Mouse (Mus musculus): ENCODE measurements around the gene Rnf121. TPM values are rescaled to one million over a fixed set of nuclear protein-coding genes. Genes with fewer than 3 reads are reported as not detected.
A peak's percentile ranks its signal among the peaks of the same experiment; 100 is the strongest.

Rnf121 gene
- total RNA-seq (2021), result 10 to 100 TPM; 35.0 to 40.9 TPM
- long read RNA-seq, experiment 1, transcript Rnf121-202 (9 exons, 2,249 nt), result major isoform, 17 of 24 reads
- long read RNA-seq, experiment 1, partial matches to known transcripts, result 1 of 24 reads
- long read RNA-seq, experiment 1, other reads (novel, unspliced or antisense), result 5 of 24 reads
- long read RNA-seq, experiment 2, transcript Rnf121-201 (9 exons, 2,344 nt), result minor isoform, 5 of 30 reads
- long read RNA-seq, experiment 2, transcript Rnf121-202 (9 exons, 2,249 nt), result major isoform, 13 of 30 reads
- long read RNA-seq, experiment 2, partial matches to known transcripts, result 3 of 30 reads
- long read RNA-seq, experiment 2, other reads (novel, unspliced or antisense), result 9 of 30 reads

DNA sequence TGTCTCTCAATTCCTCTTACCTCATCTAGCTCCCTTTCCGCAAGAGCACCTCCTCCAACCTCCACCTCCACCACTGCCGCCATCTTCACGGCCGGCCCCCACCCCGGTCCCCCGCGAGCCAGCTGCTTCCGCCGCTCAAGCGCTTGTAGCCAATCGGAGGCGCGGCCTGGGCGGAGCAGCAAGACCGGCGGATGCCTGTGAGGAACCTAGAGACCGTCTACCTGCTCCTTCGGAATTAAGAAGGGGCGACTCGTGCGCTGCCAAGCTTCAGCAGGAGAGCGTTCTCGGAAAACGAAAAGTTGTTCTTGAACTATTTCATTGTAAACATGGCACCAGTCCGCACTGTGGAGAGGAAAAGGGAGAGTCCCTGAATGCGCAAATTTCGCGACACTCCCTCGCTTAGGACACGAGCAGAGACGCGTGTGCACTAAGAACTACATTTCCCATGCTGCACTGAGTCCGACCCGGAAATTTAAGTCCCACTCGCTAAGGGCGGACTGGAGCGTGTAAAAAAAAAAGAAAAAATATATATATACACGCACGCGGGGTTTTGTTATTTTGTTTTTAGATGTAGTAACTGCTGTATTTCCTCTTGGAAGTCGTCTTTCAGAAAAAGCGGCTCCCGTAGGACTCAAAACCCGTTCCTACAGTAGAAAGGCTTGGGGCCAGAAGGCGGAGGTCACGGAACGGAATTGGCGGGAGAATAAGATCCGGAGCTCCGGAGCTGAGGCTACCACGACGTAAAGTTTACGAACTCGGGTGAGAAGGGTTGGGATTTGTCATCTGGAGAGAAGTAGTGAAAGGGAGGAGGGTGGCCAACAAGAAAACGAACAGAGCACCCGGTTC is at the start of gene Rnf121, which contains the start of the genes Xndc1 and Xntrpc:
Rnf121 (minus strand) TSS at position 424 of the 846 bp plus-strand sequence.
Xndc1 (plus strand) TSS at position 466 of the 846 bp plus-strand sequence.
Xntrpc (plus strand) TSS at position 668 of the 846 bp plus-strand sequence.
- DNase-seq (ENCODE audit: low spot score in 2 of 2), result peak; percentile 94 to 96

DNA sequence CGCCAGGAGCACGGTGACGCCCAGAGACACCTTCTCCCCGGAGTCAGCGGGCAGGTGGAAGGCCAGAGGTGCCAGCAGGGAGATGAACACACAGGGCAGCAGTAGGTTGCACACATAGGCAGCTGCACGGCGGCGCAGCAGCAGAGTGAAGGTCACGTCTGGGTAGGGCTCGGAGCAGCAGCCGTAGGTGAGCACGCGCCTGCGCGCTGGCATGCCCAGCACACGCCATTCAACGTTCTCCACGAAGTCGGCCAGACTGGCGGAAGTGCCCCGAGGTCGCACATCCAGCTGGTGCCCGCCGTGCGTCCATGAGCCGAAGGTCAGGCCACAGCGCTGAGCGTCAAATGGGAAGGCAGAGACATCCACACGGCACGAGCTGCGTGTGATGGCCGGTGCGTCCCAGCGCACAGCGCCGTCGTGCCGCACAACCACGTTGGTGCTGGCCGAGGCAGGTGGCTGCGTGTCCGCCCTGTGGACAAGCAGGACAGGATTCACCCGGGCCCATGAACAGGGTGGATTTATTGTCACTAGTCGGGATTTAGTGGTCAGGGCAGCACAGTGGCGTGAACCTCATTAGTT is 48.0 kb upstream of the Rnf121 start:
- DNase-seq (ENCODE audit: low spot score in 2 of 2), result no peak

DNA sequence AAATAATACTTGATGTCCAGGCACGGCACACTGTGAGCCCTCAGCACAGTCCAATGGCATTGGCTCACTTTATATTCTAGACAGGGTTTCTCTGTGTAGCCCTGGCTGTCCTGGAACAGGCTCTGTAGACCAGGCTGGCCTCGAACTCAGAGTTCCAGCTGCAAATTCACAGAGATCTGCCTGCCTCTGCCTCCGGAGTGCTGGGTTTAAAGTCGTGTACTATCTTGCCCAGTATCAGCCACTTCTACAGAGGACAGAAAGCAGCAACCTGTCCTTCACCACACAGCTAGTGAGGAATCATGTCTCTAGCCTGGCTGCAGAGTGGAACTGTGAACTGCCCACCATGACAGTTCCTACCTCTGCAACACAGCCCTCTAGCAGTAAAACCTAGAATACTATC is 44.5 kb upstream of the Rnf121 start:
- no peak for DNase-seq (ENCODE audit: low spot score in 2 of 2)

DNA sequence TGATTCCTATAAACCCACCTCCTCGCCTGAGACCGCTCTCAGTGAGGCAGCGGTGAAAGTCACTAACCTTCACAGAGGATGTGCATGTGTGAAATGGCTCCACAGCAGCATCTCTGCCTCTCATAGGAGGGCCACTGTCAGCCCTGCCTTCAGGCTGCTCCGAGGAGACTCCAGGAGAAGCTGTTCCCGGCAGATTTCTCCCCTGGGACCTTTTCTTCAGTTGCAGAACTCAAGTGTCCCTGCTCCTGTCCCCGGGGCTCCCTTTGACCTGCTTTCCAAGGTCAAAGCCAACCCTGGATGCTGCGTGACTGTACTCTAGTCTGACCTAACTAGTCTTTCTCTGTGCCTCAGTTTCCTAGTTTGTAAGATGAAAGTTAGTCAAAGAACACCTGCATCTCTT is 43.9 kb upstream of the Rnf121 start, which contains the start of gene Art5:
Art5 (minus strand) TSS at position 319 of the 400 bp plus-strand sequence.
- no peak for DNase-seq (ENCODE audit: low spot score in 2 of 2)

DNA sequence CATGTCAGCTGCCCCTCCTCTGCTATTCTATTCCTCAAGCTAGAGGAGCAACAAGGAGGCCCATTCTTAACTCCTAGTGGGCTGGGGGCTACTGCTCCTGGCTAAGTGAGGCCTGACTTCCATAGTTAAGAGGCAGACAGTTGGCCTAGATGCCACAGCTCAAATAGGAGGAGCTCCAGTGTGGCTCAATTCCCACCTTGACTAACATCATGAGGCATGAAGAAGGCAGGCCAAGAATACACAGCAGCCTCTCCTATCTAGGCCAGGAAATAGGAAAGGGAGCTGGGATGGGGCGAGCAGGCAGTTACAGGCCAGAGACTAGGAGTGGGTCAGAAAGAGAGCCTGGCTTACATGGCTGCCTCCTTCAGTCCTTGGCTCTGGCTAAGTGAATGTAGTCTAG is 42.9 kb upstream of the Rnf121 start:
- DNase-seq (ENCODE audit: low spot score in 2 of 2), result no peak

DNA sequence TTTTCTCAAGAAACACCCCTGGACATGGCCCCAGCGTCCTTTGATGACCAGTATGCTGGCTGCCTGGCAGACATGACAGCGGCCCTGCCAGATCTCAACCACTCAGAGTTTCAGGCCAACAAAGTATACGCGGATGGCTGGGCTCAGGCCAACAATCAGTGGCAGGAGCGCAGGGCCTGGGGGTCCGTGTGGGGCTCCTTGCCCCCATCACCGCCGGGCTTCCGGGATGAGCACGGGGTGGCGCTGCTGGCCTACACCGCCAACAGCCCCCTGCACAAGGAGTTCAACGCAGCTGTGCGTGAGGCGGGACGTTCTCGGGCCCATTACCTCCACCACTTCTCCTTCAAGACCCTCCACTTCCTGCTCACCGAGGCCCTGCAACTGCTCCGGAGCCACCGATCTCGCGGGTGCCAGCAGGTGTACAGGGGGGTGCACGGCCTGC is 41.5 kb upstream of the Rnf121 start:
- DNase-seq (ENCODE audit: low spot score in 2 of 2), result no peak

DNA sequence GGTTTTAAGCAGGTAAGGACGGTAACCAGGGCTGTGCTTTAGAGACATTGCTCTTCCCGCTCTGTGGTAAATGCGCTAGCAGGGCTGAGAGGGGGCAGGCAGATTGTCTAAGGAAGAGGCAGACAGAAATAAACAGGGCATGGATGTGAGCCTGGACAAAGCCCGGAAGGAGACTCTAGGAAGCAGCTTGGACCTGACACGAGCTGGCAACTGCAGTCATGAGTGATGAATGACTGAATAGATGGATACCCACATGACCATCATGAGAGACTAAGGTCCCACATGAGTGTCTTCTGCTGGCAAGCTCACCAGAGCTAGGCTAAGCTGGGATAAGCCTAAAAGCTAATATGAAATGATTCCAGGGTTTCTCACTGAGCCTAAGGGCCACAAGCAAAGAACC is 38.9 kb upstream of the Rnf121 start:
- no peak for DNase-seq (ENCODE audit: low spot score in 2 of 2)

DNA sequence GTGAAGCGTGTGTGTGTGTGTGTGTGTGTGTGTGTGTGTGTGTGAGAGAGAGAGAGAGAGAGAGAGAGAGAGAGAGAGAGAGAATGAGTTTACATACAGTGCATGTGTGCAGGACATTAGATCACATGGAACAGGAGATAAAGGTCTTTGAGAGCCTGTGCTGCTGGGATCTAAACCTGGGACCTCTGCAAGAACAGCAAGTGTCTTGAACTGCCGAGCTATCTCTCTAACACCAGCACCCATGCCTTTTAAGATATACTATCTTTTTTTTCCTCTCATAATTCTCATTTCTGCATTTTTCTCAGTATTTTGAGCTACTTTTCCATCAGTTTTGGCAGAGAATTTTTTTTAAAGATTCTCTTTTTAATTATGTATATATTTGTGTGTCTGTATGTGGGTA is 38.3 kb upstream of the Rnf121 start:
- DNase-seq (ENCODE audit: low spot score in 2 of 2), result no peak

DNA sequence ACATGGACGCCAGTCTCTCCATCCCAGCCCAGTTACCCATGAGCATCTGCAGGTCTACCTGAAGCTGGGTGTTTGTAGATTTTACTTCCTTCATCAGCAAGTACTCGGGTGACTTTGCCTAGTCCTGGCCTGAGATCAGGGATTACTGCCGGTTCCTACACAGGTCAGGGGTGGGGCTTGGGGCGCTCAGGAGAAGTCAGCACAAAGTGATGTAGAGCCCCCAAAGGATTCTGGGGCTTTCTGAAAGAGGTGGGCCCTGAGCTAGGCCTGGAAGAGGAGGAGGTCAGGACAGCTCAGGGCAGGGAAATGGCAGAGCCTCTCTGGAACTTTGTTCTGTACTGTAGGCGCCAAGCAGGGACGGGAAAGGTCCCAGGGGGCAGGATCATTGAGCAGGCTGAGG is 37.4 kb upstream of the Rnf121 start:
- DNase-seq (ENCODE audit: low spot score in 2 of 2), result no peak

DNA sequence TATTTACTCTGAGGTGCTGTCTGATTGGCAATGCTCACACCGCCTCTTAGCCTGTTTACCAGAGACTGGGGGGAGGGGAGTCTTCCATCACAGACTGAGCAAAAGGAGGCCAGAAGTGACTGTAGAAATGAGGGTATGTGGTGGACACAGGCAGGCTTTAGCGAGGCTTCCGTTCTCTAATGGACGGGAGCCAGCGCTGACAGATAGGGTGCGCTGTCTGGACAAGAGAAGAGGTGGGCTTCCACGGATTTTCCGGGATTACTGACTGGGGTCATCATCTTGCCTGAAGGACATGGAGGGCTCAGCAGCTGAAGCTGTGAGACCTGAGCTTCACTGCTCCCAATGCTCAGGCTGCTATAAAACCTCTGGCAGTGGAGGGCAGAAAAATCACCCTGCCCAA is 37.0 kb upstream of the Rnf121 start:
- DNase-seq (ENCODE audit: low spot score in 2 of 2), result no peak

DNA sequence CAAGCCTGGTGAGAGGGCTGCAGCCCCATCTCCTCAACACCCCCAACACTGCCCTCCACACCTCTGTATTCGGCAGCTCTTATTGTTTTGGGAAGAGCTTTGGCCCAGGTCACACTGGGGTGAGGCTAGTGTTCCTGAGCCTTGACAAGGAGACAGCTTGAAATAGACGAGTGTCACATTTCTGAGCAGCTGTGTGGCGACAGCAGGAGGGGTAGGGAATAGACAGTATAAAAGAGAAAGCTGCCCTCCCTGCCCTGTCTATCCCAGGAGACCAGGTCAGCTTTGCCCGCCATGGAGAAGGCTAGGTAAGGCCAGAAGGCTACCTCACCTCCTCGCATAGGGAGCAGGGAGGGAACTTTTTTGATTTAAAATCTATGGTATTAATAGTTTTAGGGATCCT is 36.2 kb upstream of the Rnf121 start, which contains the start of gene Art1:
Art1 (plus strand) TSS at position 257 of the 400 bp plus-strand sequence.
- no peak for DNase-seq (ENCODE audit: low spot score in 2 of 2)

DNA sequence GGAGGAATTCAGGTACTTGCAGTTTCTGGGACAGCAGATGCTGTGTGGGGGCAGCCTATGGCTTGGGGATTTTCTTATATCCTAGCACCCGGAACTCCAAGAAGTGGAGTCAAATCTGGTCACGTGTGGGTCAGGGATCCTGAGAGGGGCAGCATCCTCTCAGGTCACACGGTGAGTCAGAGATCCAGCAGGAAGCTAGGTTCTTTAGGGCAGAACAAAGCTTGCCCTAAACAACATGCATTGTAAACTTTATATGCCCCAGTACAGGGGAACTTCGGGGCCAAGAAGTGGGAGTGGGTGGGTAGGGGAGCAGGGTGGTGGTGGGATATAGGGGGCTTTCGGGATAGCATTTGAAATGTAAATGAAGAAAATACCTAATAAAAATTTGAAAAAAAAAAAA is 35.6 kb upstream of the Rnf121 start:
- no peak for DNase-seq (ENCODE audit: low spot score in 2 of 2)

DNA sequence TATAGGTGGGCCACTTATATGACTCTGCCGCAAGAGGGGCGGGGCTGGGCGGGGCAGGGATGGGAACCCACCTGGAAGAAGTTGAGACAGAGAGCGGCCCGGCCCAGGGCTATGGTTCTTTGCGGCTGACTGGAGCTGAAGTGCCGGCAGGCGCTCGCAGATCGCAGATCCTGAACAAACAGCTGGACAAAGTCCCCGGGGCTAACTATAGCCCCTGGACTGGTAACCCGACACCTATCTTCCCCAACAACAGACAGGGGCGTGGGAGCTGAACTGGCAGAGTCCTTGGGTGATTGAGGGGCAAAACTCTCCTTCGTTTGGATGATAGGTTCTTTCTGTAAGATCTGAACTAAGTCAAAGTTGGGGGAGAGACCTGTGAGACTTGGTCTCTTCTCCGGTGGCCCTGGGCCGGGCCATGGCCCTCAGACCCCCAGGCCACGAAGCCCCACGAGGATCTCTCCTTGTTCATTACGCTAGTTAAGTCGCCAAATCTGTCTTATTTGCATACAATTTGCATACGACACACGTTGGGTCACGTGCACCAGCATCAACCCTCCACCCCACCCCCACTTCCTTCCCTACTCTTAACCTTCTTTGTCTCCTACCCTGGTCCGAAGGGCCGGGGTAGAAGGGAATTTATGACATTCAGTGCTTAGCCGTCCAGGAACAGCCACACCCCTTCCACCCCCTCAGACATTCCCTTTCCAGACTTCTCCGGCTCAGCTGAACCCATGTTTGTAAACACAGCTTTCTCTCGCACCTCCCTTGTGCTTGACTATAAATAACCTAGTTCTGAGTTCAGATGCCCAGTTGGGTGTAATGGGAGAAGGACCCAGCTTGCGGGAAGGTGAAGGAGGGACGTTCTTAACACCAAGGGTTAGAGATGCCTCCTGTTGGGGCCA is 34.7 kb upstream of the Rnf121 start:
- no peak for DNase-seq (ENCODE audit: low spot score in 2 of 2)

DNA sequence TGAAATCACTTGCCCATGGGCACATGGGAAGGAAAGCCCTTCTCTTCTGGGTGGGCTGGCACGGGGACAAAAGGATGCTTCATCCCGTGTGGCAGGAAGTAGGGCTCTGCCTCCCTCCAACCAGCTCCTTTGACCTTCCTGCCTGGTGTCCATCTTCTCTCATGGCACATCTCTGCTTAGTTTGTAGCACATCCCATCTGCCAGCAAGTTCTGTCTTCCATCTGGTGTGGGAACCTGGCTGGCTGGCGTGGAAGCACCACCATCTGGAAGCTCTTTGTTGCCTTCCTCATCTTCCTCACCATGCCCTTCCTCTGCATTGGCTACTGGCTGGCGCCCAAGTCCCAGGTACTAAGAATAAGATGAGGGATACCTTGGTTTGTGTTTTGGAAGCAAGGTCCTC is 22.1 kb upstream of the Rnf121 start:
- DNase-seq (ENCODE audit: low spot score in 2 of 2), result no peak

DNA sequence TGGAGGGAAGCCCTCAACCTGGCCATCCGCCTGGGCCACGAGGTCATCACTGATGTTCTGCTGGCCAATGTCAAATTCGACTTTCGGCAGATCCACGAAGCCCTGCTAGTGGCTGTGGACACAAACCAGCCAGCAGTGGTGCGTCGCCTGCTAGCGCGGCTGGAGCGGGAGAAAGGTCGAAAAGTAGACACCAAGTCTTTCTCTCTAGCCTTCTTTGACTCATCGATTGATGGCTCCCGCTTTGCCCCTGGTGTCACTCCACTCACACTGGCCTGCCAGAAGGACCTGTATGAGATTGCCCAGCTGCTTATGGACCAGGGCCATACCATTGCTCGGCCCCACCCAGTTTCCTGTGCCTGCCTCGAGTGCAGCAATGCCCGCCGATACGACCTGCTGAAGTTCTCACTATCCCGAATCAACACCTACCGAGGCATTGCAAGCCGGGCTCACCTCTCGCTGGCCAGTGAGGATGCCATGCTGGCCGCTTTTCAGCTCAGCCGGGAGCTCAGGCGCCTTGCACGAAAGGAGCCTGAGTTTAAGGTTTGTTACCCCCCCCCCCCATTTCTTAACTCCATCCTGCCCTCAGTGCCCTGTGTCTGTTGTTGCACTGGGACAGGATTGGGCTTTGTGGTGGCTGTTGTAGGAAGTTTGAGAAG is 18.9 kb upstream of the Rnf121 start:
- no peak for DNase-seq (ENCODE audit: low spot score in 2 of 2)

DNA sequence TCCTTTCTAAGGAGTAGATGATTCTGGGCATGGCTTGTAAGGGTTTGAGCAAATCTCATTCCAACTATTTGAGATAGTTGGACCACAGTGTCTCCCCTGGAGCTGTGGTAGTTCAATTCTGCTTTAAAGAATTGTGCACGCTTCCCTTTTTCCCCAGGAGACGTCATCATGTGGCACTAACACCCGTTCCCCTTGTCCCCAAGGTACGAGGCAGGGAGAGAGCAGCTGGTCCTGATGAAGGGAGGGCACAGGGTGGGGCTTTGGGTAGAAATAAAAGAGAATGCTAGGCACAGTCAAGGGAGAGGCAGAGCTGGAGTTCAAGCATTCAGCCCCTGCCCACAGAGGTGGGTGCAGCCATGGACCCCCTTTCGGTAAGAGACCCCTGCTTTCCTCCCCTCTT is 17.5 kb upstream of the Rnf121 start, which contains the start of gene Trpc2:
Trpc2 (plus strand) TSS at position 301 of the 400 bp plus-strand sequence.
- no peak for DNase-seq (ENCODE audit: low spot score in 2 of 2)

DNA sequence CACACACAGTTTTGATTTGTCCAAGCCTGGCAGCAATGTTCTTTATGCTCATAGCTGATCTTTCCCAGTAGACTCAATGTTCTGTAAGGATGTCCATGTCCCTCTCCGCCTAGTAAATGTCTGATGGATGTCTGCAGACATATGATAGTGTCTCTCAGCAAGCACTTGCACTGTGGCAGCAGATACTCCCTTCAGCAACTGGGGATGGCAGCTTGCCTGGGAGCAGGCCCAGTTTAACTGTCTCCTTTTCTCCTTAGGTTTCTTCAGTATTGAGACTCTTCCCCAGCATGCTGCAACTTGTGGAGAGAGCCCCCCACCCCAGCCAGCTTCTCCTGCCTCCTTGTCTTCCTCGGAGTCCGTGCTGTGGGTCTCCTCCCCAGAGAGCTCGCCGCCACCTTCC is 16.5 kb upstream of the Rnf121 start:
- no peak for DNase-seq (ENCODE audit: low spot score in 2 of 2)

DNA sequence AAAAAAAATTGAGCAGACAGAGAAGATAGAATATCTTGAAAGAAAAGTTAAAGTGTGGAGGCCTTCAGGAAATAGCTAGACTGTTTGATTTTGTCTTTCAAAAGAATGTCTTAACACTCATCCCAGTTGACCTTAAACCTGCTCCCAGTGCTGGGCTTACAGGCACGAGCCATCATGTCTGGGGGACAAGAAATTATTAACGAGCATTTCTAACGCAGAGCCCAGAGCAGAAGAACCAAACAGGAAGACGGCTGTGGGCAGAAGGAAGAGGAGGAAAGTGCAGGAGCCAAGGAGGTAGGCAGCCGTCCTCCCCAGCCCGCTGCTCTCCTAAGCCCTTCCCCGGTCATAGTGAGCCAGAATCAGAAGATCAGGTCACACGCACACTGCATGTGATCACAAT is 15.0 kb upstream of the Rnf121 start:
- no peak for DNase-seq (ENCODE audit: low spot score in 2 of 2)

DNA sequence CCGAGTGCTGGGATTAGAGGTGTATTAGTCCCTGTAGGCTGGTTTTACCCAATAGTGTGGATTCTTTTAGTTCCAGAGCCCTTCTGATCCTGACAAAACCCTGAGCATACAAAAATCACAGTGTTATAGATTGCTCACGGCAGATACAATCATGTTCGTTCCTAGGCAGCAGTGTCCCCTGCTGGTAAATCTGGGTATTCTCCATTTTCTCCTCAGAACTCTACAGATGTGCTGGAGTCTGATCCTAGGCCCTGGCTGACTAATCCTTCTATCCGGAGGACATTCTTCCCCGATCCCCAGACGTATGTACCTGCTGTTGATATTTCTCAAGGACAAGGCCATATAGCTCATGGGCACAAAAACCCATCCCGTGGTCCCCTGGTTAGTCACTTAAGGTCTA is 13.2 kb upstream of the Rnf121 start:
- peak in 1 of 2 experiments; percentile 38 for DNase-seq (ENCODE audit: low spot score in 2 of 2)

DNA sequence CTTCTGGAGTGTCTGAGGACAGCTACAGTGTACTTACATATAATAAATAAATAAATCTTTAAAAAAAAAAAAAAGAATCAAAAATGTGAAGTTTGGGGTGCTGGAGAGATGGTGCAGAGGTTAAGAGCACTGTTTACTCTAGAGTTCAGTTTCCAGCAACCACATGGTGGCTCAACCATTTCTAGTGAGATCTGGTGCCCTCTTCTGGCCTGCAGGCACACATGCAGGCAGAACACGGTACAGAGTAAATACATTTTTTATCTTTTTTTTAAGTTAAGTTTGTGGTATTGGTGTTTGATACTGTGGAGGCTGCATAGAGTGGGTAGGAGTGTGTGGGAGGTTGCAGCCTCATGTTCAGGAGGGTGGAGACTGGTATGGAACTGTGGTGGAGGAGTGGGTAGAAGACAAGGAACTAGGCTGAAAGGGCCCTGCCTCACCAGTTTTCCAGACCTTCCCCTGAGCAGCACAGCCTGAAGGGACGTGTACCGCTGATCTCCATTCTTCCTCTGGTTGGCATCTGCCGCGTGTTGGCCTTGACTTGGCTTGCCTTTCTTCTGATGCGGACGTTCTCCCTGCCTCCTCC is 11.5 kb upstream of the Rnf121 start:
- DNase-seq (ENCODE audit: low spot score in 2 of 2), result no peak
